Mouse (Mus musculus) spleen, postnatal 36 days (tissue): ENCODE measurements at regions not wholly inside any gene's neighbourhood (a gene's known extent, or its start where the extent isn't known, plus 50 kb on each side); places are given as distances from the start of the nearest gene placed in this dataset.

Experiments
- DNase-seq, 2 experiments: peaks; one replicate each; pipeline ENCODE4 v3.0.0; 2022; ENCODE audit warnings: low spot score in 2 of 2, mixed read lengths in 1 of 2

- DNase-seq, result no peak
Observed at GRCm38 (mm10) chr1:71837764-71838163, 184.8 kb upstream of the Fn1 start.

- DNase-seq, result no peak
Observed at GRCm38 (mm10) chr1:71837039-71837648, 184.1 kb upstream of the Fn1 start.

DNA sequence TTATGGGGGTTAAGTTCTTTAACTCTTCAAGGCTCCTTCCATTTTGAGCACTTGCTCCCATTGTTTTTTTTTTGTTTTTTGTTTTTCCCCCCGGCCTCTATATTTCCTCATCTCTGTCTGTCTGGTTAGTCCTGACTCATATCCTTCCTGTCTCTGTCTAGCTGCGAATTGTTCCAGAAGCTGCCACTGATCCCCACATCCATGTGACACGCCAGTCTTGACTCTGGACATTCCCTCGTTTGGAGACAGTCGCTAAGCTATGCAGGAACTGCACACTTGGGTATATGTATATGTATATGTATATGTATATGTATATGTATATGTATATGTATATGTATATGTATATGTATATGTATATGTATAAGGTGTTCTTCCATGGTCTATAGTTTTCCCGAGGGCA lies 177.4 kb upstream of the Fn1 start:
- no peak for DNase-seq

DNA sequence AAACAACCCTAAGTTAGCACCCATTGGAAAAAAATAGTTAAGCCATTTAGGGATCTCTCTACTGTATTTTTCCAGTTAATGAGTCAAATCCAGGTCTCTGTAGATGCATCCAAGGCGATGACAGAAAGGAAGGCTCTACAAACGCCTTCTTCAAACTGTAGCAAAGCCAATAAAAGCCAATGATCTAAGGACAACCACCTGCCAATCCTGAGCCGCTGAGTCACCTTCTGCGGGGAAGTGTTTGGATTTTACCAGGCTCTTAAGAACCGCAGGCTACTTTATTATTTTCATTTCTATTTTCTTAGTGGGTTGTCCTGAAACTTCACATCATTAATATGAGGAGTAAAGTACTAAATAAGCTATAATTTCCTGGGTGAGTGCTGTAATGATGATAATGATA lies 171.4 kb upstream of the Fn1 start:
- no peak for DNase-seq

- no peak for DNase-seq
Observed at GRCm38 (mm10) chr1:71822123-71822522, 169.1 kb upstream of the Fn1 start.

DNA sequence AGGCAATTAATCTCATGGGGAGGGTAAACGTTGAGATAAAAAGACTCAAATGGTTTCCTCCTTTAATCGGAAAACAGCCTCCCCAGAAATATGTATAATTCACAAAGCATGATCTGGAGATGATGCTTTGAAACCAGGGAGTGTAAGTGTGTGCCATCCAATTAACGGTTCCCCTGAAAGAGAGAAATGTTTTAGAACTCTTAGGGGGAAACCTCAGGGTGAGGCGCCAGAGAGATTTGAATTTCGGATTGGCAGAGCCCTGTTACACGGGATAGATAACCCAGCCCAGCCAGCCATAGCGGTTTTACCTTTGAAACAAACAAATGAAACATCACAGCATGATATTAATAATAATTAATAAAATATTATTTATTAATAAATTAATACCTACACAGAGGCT lies 168.1 kb upstream of the Fn1 start:
- no peak for DNase-seq

- DNase-seq, result no peak
Observed at GRCm38 (mm10) chr1:71816306-71816705, 163.3 kb upstream of the Fn1 start.

- DNase-seq, result no peak
Observed at GRCm38 (mm10) chr1:71814141-71814540, 161.1 kb upstream of the Fn1 start.

GRCm38 (mm10) chr1:71812171-71812695 lies 159.2 kb upstream of the Fn1 start:
- DNase-seq, result no peak

- DNase-seq, result peak in 1 of 2 experiments; percentile 20
Observed at GRCm38 (mm10) chr1:71811196-71811788, 158.3 kb upstream of the Fn1 start.

DNA sequence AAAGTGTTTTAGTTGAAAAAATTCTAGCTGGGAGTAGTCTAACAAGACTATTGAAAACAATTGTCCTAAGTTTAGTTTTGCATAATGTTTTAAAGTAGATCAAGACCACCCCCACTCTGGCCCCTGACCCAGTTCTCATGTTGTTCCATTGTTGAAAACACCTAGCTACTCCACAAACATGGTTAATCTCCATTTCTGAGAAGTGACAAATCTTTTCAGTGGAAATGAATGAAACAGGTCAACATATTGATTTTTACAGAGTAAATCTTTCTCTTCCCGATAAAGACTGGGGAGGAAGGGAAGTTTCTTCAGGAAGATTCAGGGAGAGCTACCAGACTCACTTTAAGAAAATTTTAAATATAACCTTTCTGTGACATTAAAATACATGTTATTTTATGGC lies 155.0 kb upstream of the Fn1 start:
- no peak for DNase-seq

DNA sequence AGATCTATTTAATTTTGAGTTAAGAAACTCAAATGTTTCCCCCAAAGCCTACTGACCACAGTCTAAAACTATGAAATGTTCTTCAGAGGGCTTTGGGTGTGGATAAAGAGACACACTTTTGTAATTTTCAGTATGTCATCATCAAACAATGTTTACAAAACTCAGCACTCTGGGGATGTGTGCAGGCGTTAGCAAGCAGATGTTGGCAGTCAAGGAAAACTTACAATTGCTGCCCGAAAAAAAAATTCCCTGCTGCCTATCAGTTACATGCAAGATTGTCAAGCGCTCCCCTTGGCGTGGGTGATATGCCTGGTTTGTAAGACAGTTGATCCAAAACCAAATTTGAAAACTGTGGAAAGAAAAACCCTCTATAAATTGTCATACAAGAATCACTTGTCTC lies 154.6 kb upstream of the Fn1 start:
- DNase-seq, result no peak

DNA sequence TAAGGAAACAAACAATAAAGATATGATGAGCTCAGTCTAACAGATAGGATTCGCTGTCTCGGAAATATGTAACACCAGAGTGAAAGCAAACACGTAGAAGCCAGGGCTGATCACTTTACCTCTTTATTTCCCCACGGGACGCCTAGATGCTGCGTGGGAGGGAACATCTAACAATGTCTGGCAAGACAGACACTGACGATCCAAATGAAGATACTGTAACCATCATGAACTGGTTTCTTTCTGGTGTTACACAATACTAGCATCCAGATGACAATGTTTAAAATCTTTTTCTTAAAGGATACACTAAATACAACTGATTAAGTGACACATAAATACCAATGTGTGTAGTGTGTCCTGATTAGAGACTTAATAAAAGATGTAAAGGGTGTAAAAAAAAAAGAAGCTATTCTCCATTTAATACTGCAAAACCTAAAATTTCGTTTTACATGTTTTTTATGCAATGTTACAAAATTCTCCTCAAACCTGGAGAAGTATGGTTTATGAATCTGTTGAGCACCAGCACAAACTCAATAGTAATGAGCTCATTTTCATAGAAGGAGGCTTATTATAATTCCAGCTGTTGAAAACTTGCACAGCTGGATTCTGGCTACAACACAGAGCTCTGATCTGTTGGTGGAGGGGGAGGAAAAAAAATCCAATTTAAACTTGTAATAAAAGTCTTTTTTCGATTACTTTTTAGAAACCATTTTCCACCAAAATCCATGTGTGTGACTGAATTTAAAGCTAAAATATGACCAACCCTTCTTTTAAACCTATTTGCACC lies 148.5 kb upstream of the Fn1 start:
- DNase-seq, result no peak

DNA sequence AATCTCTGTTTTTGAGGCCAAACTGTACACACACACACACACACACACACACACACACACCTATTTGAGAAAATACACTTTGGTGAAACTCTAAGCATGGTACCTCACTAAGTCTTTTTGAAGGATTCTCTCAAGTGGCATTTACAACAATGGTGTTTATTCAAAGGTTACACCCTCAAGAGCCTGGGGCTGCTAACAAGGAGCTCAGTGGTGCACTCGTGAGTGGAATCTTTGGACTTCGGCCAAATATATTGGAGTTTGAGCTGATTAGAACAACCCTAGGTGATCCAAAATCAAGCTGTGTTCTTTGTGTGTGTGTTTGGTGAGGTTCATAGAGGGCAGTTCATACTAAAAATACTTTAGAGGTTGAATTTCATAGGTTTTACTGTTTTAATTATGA lies 147.6 kb upstream of the Fn1 start:
- DNase-seq, result no peak

- DNase-seq, result no peak
Observed at GRCm38 (mm10) chr1:71798636-71799035, 145.6 kb upstream of the Fn1 start.

- no peak for DNase-seq
Observed at GRCm38 (mm10) chr1:71788408-71788807, 135.4 kb upstream of the Fn1 start.

DNA sequence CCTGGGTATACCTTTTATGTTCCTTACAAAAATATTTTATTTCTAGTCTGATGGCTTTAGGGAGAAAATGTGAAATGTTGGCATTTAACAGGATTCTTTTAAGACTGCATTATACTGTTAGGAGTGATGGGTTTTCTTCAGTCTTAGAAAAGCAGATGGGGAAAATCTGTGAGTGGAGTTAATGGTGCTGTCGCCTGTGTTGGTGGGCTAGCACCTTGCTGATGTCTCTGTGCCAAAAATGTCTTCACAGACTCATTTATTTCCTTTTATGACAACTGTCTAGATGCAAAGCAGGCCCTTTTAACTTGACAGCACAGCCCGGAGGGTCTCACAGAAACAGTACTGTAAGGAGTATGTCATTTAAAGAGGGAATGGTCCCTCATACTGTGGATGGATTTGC lies 131.9 kb upstream of the Fn1 start:
- no peak for DNase-seq

DNA sequence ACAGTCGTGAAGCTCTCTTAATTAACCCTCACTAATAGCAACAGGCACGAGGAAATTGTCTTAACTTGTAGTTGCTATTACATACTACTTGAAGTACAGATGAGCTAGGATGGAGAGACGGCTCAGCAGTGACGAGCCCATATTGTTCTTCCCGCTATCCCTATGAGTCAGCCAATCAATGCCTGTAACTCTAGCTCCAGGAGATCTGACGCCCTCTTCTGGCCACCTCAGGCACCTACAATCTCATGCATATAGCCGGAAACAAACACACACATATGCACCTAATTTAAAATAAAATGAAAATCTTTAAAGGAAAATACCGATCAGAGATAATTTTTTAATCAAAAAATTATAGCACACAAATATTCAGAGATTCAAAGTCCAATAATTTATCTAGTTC lies 125.3 kb upstream of the Fn1 start:
- DNase-seq, result no peak

- DNase-seq, result no peak
Observed at GRCm38 (mm10) chr1:71775865-71776501, 123.0 kb upstream of the Fn1 start.

GRCm38 (mm10) chr1:71772526-71772925 lies 119.5 kb upstream of the Fn1 start:
- no peak for DNase-seq

DNA sequence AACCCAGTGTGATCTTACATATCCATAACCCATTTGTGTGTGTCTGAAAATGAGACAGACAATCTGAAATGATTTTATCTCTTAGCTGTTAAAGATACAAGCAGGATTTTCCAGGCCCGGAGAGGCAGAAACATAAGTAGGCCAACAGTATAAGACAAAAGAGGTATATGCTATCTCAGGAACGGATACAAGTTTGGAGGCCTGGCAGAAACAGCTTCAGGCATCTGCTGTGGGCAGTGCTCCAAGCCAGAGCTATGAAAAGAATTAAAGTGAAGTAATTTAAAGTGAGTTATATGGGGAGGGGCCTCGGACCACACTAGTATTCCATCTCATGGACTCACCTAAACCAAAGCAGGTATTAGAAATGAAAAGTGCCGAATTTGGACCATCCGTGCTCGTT lies 118.8 kb upstream of the Fn1 start:
- no peak for DNase-seq

DNA sequence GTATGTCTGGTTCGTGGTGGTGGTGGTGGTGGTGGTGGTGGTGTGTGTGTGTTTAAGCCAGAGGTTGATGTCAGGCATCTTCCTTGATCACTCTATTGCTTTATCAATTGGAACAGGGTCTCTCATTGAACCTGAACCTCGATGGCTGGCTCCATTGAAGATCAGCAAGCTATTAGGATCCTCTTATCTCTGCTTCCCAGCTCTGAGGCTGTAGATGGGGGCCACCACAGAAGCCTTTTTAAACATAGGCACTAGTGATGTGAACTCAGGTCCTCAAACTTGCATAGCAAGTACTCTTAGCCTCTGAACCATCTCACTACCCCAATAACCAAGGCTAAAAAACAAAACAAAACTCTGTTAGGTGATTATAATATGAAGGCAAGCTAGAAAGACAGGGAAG lies 116.6 kb upstream of the Fn1 start:
- DNase-seq, result no peak
